In the genomic region with DNA sequence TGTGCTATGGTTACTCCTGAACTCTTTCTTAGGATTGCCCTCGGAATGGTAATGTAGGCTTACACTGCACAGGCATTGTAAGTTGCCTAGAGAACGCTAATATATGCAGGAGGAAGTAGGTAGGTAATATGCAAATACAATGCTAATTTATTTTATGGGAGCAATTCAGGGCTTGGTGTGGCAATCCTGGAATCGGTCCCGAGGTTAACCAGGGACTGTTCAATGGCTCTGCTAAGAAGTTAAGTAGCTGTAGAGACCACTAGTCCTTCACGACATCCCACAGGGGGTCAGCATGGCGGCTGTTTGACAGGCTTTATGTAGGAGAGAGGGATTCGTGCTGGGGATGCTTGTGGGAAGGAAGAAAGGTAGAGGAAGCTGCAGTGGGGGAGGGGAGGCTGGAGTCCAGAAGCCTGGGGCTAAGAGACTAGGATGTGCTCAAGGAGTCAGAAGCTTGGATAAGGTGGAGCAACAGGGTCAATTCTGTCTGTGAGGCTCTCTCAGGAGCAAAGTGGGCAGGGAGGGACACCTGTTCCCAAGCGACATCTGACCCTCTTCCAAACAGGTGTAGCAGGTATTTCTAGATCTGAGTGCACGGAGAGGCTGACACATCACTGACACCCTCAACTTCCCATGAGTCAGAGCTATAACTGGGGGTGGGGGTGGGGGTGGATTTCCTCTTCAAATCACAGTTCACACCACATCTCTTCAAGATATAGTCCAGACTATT, we compare ENCODE assay signal across 11 mouse cellular contexts. TPM values are rescaled to one million over a fixed set of nuclear protein-coding genes. Genes with fewer than 3 reads are reported as not detected.
DNase-seq lines count a peak whose midpoint lies in the region; ATAC-seq and TF ChIP-seq lines count a peak whose summit lies in the region.
"Had no signal": no experiment of that assay in that cellular context is flagged by ENCODE, and none has a peak within 500 bp of the region (broad histone marks: within the 10 kb centered on the region; RNA-seq: fewer than 3 reads in every experiment).

No protein-coding gene starts in this region.

- H3K4me3 ChIP-seq in kidney, embryonic 15.5 days (replicated peaks), result no peak overlapping the region
- no peak overlapping the region for H3K4me3 ChIP-seq in CH12.LX (replicated peaks in 1 of 3; ENCODE audit: low read depth in 2 of 3, low read length in 2 of 3, poor library complexity in 1 of 3)
- no peak overlapping the region for H3K4me3 ChIP-seq in intestine, postnatal 0 days (ENCODE audit: low read depth, low read length)
- no peak overlapping the region for H3K4me3 ChIP-seq in left cerebral cortex, adult 2 months
- H3K4me3 ChIP-seq: forebrain, embryonic 13.5 days; midbrain, embryonic 10.5 days had no signal

- no peaks in the 10 kb centered on the region for H3K27me3 ChIP-seq in kidney, embryonic 15.5 days
- no peaks in the 10 kb centered on the region for H3K27me3 ChIP-seq in CH12.LX (replicated peaks)
- no peaks in the 10 kb centered on the region for H3K27me3 ChIP-seq in intestine, postnatal 0 days (replicated peaks; ENCODE audit: control insufficient read depth, insufficient read depth, low read length)
- H3K27me3 ChIP-seq: forebrain, embryonic 13.5 days had no signal

- no peak for TF ChIP-seq RAD21 in CH12.LX (IDR thresholded peaks at IDR 0.05; ENCODE audit: low read depth, low read length)

- TF ChIP-seq CTCF in CH12.LX (conservative IDR thresholded peaks at IDR 0.05 in 1 of 2, IDR thresholded peaks at IDR 0.05 in 1 of 2; ENCODE audit: low read depth in 2 of 2, low read length in 2 of 2), result no peak
- TF ChIP-seq CTCF in intestine, postnatal 0 days (IDR thresholded peaks at IDR 0.05; ENCODE audit: low read depth), result no peak
- no peak for TF ChIP-seq CTCF in left cerebral cortex, adult 2 months (IDR thresholded peaks at IDR 0.05)

- H3K27ac ChIP-seq in kidney, embryonic 15.5 days, result 0 out of 2 replicates have a peak overlapping the region, but pooled peaks have one; percentile 10
- H3K27ac ChIP-seq in CH12.LX (ENCODE audit: insufficient read depth, low read depth), result no peak overlapping the region
- H3K27ac ChIP-seq in intestine, postnatal 0 days (ENCODE audit: low read depth, low read length), result peak overlapping the region; percentile 52; the same call in 1 of the 2 replicates
- no peak overlapping the region for H3K27ac ChIP-seq in left cerebral cortex, adult 2 months
- H3K27ac ChIP-seq: forebrain, embryonic 13.5 days; midbrain, embryonic 10.5 days had no signal

- no peak for DNase-seq in kidney, adult 8-10 months
- DNase-seq in CH12.LX (ENCODE audit: extremely low read depth) (no peak), R1 (ENCODE audit: low read depth, low spot score) (peak; percentile 67)
- DNase-seq in gastrocnemius, postnatal 4 days (ENCODE audit: low spot score in 2 of 2), result no peak
- DNase-seq in left cerebral cortex, adult 2 months (ENCODE audit: extremely low spot score in 1 of 2, low spot score in 2 of 2), result no peak
- DNase-seq: liver; thymus, postnatal 14 days had no signal

- H3K9me3 ChIP-seq in kidney, embryonic 15.5 days (replicated peaks), result peaks cover 3% of the 10 kb centered on the region; the same call in 1 of the 2 replicates
- H3K9me3 ChIP-seq in CH12.LX (replicated peaks; ENCODE audit: low read length), result peaks cover 12% of the 10 kb centered on the region
- no peaks in the 10 kb centered on the region for H3K9me3 ChIP-seq in intestine, postnatal 0 days (ENCODE audit: control insufficient read depth)

- 45% methylated on average over 9 of the region's 9 CpGs for WGBS in kidney, embryonic 15.5 days
- 34% methylated on average over 9 of the region's 9 CpGs for WGBS in intestine, postnatal 0 days

- H3K4me1 ChIP-seq in kidney, embryonic 15.5 days, result peaks cover 15% of the 10 kb centered on the region
- peaks cover 4 to 32% of the 10 kb centered on the region in 2 experiments; a peak in 2 of 4 replicates for H3K4me1 ChIP-seq in CH12.LX (ENCODE audit: control insufficient read depth in 1 of 2, insufficient read depth in 2 of 2)
- 0 out of 2 replicates have a peak, but pooled peaks cover 4% of the 10 kb centered on the region for H3K4me1 ChIP-seq in intestine, postnatal 0 days (replicated peaks; ENCODE audit: control insufficient read depth, insufficient read depth, low read length)
- H3K4me1 ChIP-seq: forebrain, embryonic 13.5 days; midbrain, embryonic 10.5 days had no signal

- no peak for TF ChIP-seq EP300 in CH12.LX (IDR thresholded peaks at IDR 0.05; ENCODE audit: low read length)

- dilution Hi-C loops in CH12.LX (cut with MboI; ENCODE audit: extremely low pct_ligation_motif_present, extremely low pct_unique_long_range_greater_than_20kb, low sequenced_read_pairs), result no loop called here

- no peak for ATAC-seq in kidney, embryonic 15.5 days (replicated peaks; ENCODE audit: low FRiP score)
- peak; percentile 90 for ATAC-seq in intestine, postnatal 0 days
- ATAC-seq: forebrain, embryonic 13.5 days had no signal

- no peaks in the 10 kb centered on the region for H3K36me3 ChIP-seq in kidney, embryonic 15.5 days
- H3K36me3 ChIP-seq in CH12.LX (replicated peaks in 1 of 2; ENCODE audit: control insufficient read depth in 1 of 2, insufficient read depth in 1 of 2, low read length in 1 of 2), result no peaks in the 10 kb centered on the region
- no peaks in the 10 kb centered on the region for H3K36me3 ChIP-seq in intestine, postnatal 0 days (ENCODE audit: control insufficient read depth, insufficient read depth)
- H3K36me3 ChIP-seq: midbrain, embryonic 10.5 days had no signal

- H3K9ac ChIP-seq in kidney, embryonic 15.5 days, result no peak overlapping the region
- H3K9ac ChIP-seq in CH12.LX (ENCODE audit: insufficient read depth, low read depth), result no peak overlapping the region
- no peak overlapping the region for H3K9ac ChIP-seq in intestine, postnatal 0 days (ENCODE audit: low read depth, low read length)
- H3K9ac ChIP-seq: forebrain, embryonic 13.5 days had no signal

- in situ Hi-C loops in CH12.LX (cut with MboI; ENCODE audit: low pct_ligation_motif_present, low pct_unique_long_range_greater_than_20kb, low sequenced_read_pairs), result loop anchor here (25.0 kb wide), 2 partner anchors 465 to 690 kb away; a partner anchor contains a TSS

- H3K79me2 ChIP-seq in CH12.LX (replicated peaks; ENCODE audit: control insufficient read depth, extremely low read depth, insufficient read depth, poor library complexity, severe bottlenecking), result no peaks in the 10 kb centered on the region

- intact Hi-C loops in left cerebral cortex, adult 2 months (cut with DNase I), result loop anchor here (1.0 kb wide), 1 partner anchor 192 kb away; no protein-coding TSS in a partner anchor

- H3K4me2 ChIP-seq in kidney, embryonic 15.5 days, result 0 out of 2 replicates have a peak overlapping the region, but pooled peaks have one; percentile 9
- H3K4me2 ChIP-seq in CH12.LX (ENCODE audit: insufficient read depth, low read depth, poor library complexity, severe bottlenecking), result no peak overlapping the region
- peak overlapping the region; percentile 55 for H3K4me2 ChIP-seq in intestine, postnatal 0 days (replicated peaks; ENCODE audit: low read depth)
- H3K4me2 ChIP-seq: forebrain, embryonic 13.5 days had no signal

- TF ChIP-seq POLR2A in CH12.LX (IDR thresholded peaks at IDR 0.05; ENCODE audit: low read depth, low read length), result no peak

TF ChIP-seq in CH12.LX, 34 proteins besides CTCF, POLR2A, EP300 and RAD21:
- TF ChIP-seq ZMIZ1 (IDR thresholded peaks at IDR 0.05; ENCODE audit: low read depth, low read length) (no peak), ETS1 (conservative IDR thresholded peaks at IDR 0.05; ENCODE audit: low read depth, low read length) (peak; percentile 33; the same call in 1 of the 2 replicates), JUND (conservative IDR thresholded peaks at IDR 0.05; ENCODE audit: low read depth, low read length) (no peak), POLR2AphosphoS2 (IDR thresholded peaks at IDR 0.05; ENCODE audit: low read depth, low read length) (no peak), SMC3 (IDR thresholded peaks at IDR 0.05; ENCODE audit: low read depth, low read length) (no peak), GABPA (IDR thresholded peaks at IDR 0.05; ENCODE audit: insufficient replicate concordance, low read depth, low read length) (no peak), MEF2A (IDR thresholded peaks at IDR 0.05; ENCODE audit: borderline replicate concordance, low read depth, low read length) (peak; percentile 42; the same call in 1 of the 2 replicates), TCF12 (IDR thresholded peaks at IDR 0.05; ENCODE audit: low read depth, low read length) (peak; percentile 39; the same call in 1 of the 2 replicates), NELFE (IDR thresholded peaks at IDR 0.05; ENCODE audit: low read depth, low read length) (no peak), JUN (IDR thresholded peaks at IDR 0.05; ENCODE audit: insufficient read depth, low read depth, low read length) (no peak)

RNA-seq across cellular contexts. Expression of a gene that starts 19.0 kb away (rescaled TPM):
- polyA plus RNA-seq in kidney, embryonic 15.5 days (2015; fragmentation: Nextera tagmentation; extraction: Ambion mirVana), result 44.5 and 45.1 TPM in 2 replicates
- total RNA-seq in CH12.LX (2012; rRNA removed) (41.3 and 48.9 TPM in 2 replicates), CH12.LX (2014; rRNA removed) (51.2 and 55.4 TPM in 2 replicates)
- 68.8 and 79.4 TPM in 2 replicates for polyA plus RNA-seq in CH12.LX (2012; ENCODE audit: insufficient read length, low read depth)
- polyA plus RNA-seq in intestine, postnatal 0 days (2015; fragmentation: Nextera tagmentation; extraction: Ambion mirVana), result 10.7 and 11.9 TPM in 2 replicates
- 1 to 10 TPM; 8.6 to 8.7 TPM for total RNA-seq in gastrocnemius, postnatal 4 days (2021)
- 1 to 10 TPM; 1.2 to 1.3 TPM for total RNA-seq in left cerebral cortex, adult 2 months (2021)

Comparison
In these comparisons a context has a peak if more than half of its experiments do, and no peak if none do; other contexts are left out.
1. H3K27ac ChIP-seq: peak in kidney, embryonic 15.5 days (single experiment) and intestine, postnatal 0 days (single experiment); none in CH12.LX (single experiment) and left cerebral cortex, adult 2 months (single experiment).
2. RNA of a gene that starts 19.0 kb away (total RNA-seq): 41.3 to 55.4 TPM in CH12.LX; 8.6 to 8.7 TPM in gastrocnemius, postnatal 4 days and 1.2 to 1.3 TPM in left cerebral cortex, adult 2 months; every median in the first group is over 4 times any median in the second.